Mouse (Mus musculus) neutrophil, adult 5-6 weeks (primary cell): ENCODE measurements around the gene Srarp. TPM values are rescaled to one million over a fixed set of nuclear protein-coding genes. Genes with fewer than 3 reads are reported as not detected.

Source experiments
- ATAC-seq: fragments of 151-379, 151-347 bp; 2 replicates; pipeline ENCODE4 v1.8.0; 2017; ENCODE audit warnings: mild to moderate bottlenecking, moderate TSS enrichment; ENCODE audit not compliant: insufficient number of reproducible peaks, poor library complexity, low FRiP score, severe bottlenecking; ENCODE audit errors: extremely low read depth
- total RNA-seq: library from RNA; stranded (forward); fragments of 200-1000 nt; gene quantifications from 2 replicates; pipeline ENCODE4 v1.2.3, GENCODE M21; 2017

The Srarp gene
- total RNA-seq, 1 experiment from 2014 or later: not detected

- ATAC-seq: peak; percentile 76
These were observed 31.2 kb downstream of the Srarp start for GRCm38 (mm10) chr4:141404518-141405313.

DNA sequence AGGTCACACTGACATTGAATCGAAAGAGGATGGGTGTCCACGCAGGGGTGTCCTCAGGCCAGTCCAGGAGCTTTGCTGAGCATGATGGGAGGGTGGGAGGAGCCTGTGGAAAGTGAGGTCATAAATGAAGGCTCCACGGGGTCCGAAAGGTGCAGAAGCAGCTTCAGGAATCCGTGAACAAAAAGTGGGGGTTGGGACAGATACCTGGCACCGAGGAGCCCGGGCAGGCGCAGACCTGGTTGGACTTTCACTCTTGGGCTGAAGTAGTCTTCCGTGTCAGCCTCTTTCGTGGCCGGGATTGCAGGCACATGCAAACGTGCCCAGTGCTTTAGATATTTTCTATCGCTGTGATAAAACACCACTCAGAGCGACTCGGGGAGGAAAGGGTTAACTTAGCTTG lies 35.7 kb downstream of the Srarp start:
- no peak for ATAC-seq

GRCm38 (mm10) chr4:141398545-141398944 lies 37.4 kb downstream of the Srarp start, which contains the start of gene Clcnka:
Gene Clcnka, minus strand, starts transcription at chr4:141398724.
- ATAC-seq: no peak

- no peak for ATAC-seq
These were observed 38.0 kb downstream of the Srarp start for GRCm38 (mm10) chr4:141397861-141398260.

DNA sequence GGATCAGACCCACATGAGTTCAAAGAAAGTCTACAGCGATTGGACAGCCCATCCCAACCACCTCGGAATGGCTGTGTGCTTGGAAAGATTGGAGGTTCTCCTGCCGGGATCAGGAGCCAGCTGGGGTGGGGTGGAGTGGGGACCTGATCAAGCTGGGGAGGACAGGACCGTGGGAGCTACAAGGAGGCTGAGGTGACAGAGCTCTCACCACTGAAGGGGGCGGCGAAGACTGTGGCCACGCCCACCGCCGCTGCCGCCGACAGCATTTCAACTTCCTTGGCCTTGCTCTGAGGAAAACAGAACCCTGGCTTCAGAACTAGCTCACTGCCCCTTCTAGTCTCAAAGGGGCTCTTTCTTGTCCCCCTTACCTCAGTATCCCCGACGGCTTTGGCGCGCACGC lies 41.2 kb downstream of the Srarp start:
- no peak for ATAC-seq

DNA sequence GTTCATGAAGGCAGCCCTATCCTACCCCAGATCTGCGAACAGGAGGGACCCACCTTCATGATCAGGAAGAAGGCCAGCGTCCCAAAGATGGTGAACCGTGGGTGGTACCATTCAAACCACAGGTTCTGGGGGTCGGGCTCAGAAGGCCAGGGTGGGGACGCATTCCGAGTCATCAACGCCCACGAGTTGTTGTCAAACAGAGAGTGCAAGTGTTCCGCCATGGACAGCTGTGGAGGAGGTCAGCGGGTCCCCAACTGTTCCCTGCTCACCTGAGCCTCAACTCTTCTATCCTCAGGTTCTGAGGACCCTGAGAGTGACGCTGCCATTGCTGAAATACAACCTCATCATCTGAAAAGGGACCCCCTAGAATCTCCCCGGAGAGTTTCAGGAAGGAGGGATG lies 44.6 kb downstream of the Srarp start:
- no peak for ATAC-seq

DNA sequence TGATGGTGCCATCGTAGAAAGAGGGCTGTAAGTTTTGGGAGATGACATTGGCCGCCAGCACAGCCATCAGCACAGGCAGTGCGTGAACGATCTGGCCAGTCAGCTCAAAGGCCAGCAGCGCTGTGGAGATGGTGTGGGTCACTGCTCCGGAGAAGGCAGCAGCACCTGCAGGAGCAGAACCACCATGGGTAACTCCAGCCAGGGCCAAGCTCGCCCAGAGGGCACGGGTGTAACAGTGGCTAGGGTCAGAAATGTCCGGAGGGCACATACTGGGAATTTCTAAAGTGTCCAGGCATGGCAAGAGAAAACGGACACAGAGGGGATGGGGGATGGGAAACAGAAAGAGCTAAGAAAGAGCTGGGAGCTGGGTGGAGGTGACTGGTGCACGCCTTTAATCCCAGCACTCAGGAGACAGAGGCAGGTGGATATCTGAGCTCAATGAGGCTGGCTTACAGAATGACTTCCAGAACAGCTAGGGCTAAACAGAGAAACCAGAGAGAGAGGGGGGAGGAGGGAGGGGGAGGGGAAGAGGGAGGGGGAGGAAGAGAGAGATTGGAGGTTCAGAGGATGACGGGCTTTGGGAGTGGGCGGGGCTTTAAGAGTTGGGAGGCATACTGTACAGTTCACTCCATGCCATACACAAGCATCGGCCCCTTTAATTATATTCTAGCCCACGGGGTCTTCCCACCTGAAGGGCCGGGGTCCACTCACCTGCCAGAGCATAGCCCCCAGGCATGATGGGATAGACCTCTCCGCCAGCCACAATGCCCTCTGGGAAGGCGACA lies 46.3 kb downstream of the Srarp start:
- ATAC-seq: no peak

DNA sequence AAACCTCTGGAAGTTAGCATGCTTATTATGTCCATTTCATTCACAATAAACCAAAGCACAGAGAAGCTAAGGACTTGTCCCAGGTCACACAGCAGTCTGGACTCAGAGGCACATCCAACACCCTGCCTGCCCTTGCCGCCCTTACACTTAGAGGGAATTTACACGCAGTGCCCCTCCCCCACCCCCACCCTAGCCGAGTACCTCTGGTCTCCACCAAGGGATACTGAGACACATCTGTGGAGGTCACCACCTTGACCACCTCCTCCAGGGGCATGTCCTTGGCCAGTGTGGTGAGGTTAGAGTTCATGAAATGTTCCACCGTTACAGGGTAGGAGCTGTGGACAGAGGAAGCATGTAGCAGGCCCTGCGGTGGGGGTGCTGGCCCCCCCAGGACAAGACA lies 48.0 kb downstream of the Srarp start:
- no peak for ATAC-seq

DNA sequence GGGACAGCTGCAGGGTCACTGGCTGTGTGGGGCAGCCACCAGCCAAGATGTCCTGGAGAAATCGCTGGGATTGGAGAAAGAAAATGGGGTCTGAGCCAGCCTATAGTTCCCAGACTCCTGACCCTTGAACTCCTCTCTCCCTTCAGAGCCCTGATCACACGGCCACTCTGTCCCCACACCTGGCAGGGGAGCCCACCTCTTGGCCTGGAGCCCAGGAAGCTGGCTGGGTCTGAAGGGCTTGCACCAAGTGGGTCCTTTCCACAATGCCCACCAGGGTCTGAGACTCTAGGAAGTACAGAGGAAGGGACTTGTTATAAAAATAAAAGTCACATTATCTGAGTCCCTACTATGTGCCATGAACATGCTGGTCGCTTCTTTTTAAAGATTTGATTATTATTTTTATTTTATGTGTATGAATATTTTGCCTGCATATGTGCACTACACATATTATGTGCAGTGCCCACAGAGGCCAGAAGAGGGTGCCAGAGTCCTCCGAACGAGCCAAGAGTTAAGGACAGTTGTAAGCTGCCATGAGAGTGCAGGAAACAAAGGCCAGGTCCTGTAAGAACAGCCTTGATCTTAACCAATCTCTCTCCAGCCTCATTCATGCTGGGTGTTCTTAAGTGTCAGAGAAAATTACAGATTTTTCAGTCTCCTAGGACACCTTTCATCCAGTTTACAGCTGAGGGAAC lies 48.7 kb downstream of the Srarp start:
- peak; percentile 45; the same call in 1 of the 2 replicates for ATAC-seq

GRCm38 (mm10) chr4:141386150-141386549 lies 49.8 kb downstream of the Srarp start:
- no peak for ATAC-seq

- ATAC-seq: peak; percentile 50
These were observed 50.6 kb downstream of the Srarp start for GRCm38 (mm10) chr4:141385275-141385674.

Other genes starting within 250 kb of the Srarp start
- 0.70 and 1.2 TPM in 2 replicates for gene Rsg1, start 222.1 kb downstream of the Srarp start, total RNA-seq
- gene Arhgef19, start 196.6 kb downstream of the Srarp start, total RNA-seq: not detected in 2 replicates
- gene Epha2, start 134.9 kb downstream of the Srarp start, total RNA-seq: 1.2 and 2.8 TPM in 2 replicates
- not detected in 2 replicates for gene Fam131c, start 67.9 kb downstream of the Srarp start, total RNA-seq
- not detected in 2 replicates for gene Clcnka, start 37.4 kb downstream of the Srarp start, total RNA-seq
- gene Clcnkb, start 20.1 kb downstream of the Srarp start, total RNA-seq: not detected in 2 replicates
- gene Hspb7, start 15.3 kb downstream of the Srarp start, total RNA-seq: not detected in 2 replicates
- gene Zbtb17, start 8.5 kb upstream of the Srarp start, total RNA-seq: 25.3 and 32.0 TPM in 2 replicates
- 40.5 and 54.9 TPM in 2 replicates for gene Spen, start 102.5 kb upstream of the Srarp start, total RNA-seq
- gene Fblim1, start 170.0 kb upstream of the Srarp start, total RNA-seq: 0.12 TPM in 1 of 2 replicates, not detected in the other
- not detected in 2 replicates for gene Tmem82, start 182.5 kb upstream of the Srarp start, total RNA-seq
- 0.23 and 0.25 TPM in 2 replicates for gene Slc25a34, start 187.7 kb upstream of the Srarp start, total RNA-seq
- 15.6 and 16.6 TPM in 2 replicates for gene Plekhm2, start 228.8 kb upstream of the Srarp start, total RNA-seq
- 6.5 TPM in 1 of 2 replicates, not detected in the other for gene Rsc1a1, start 249.5 kb upstream of the Srarp start, total RNA-seq